Mouse (Mus musculus): ENCODE data around the gene Ndufaf3.

The Ndufaf3 gene

DNA sequence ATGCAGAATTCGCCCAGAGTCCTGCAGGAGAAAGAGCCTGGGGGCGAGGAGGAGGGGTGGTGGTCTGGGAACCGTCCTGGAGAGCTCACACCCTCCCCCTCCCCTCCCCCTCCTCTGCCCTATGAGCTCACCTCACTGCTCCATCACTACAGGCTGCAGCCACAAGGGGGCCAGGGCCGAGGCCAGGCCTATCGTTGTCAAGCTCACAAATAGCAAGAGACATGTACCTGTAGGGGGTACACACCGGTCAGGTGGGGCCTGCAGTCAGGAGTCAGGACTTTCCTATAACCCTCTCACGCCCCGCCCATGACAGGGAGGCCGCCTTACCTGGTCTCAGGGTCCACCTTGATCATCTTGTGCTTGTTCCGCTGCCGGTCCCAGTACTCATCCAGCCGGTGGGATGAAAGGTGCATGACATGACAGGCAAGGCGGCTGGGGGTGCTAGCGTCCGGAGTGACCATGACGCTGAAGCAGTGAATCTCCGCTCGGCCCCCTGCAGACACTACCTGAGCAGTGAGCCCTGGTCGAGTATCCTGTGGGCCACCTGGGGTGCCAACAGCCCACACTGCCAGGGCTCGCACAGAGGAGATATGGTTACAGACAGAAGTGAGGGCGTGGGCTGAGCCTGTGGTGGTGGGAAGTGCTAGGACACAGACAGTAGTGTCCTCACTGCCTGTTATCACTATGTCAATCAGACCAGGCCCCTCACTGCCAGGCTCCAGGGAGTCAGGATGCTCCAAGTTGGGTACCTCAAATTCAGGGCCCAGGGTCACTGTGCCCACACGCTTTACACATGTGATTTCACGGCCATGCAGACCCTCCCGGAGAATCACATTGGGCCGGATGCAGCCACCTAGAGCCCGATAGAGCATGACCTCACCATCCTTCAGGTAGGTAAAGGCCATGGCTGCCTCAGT, 6.8 kb upstream of the Ndufaf3 start:
- peak; percentile 58 to 79 for DNase-seq (ENCODE audit: low spot score in 2 of 2)

- DNase-seq (ENCODE audit: low spot score in 2 of 2): no peak
Observed at GRCm38 (mm10) chr9:108572321-108572720, 5.1 kb upstream of the Ndufaf3 start.

DNA sequence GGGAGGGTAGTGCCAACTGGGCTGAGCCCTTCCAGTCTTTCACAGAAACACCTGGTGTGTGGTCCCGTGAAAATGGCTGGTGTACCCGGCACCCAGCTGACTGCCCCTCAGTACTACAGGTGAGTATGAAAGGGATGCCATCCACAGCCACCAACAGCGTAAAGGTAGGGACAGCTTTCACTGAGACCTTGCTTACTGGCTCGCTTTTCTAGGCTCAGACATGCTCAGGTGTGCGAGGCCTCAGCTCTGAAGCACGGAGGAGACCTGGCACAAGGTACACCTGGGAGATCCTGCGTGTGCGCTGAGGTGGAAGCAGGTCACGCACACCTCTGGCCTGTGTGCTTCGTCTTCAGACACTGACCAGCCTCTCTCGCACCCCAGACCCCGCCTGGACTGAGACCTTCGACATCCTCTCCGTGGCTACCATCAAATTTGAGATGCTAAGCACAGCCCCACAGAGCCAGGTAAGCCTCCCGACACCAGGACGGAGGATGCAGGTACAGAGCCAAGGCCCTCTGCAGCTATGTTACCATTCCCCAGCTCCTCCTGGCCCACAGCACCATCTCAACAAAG, 4.3 kb upstream of the Ndufaf3 start:
- DNase-seq (ENCODE audit: low spot score in 2 of 2): no peak

DNA sequence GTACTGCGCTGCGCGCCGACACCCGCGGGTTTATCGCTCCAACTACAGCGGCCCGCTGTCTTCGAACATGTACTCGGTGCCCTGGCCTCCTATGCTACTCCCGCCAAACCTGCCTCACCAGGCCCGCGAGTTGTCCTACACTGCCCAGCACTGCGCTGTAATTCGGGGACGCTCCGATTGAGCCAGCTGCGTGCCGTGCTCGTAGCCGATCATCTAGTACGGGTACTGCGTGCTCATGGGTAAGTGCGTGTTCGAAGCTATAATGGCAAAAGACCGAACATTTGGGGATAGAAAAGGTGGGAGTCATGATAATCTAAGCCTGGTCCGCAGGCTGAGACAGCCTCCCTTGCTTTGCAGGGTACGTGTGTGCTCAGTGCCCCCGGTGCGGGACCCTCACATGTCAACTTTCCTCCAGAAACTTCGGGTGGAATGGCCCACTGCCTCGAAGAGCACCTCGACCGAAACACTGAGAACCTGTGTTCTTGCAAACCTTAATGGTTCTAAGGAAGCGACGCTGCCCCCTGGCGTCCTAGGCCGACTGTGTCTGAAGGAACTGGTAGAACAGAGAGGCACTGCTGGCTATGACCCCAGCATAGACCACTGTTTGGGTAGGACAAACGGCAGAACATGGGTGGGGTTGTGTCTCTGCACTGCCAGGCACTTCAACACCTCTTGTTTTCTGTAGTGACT, 3.1 kb upstream of the Ndufaf3 start:
- peak; percentile 62 to 86 for DNase-seq (ENCODE audit: low spot score in 2 of 2)

- peak; percentile 86 to 90 for DNase-seq (ENCODE audit: low spot score in 2 of 2)
Observed at GRCm38 (mm10) chr9:108569381-108570206, 2.4 kb upstream of the Ndufaf3 start, which contains the start of gene Dalrd3. Dalrd3 (plus strand) TSS chr9:108569886.

GRCm38 (mm10) chr9:108568511-108568921, 1.3 kb upstream of the Ndufaf3 start:
- DNase-seq (ENCODE audit: low spot score in 2 of 2): no peak

- no peak for DNase-seq (ENCODE audit: low spot score in 2 of 2)
Observed at GRCm38 (mm10) chr9:108567931-108568419, 741 bp upstream of the Ndufaf3 start.

GRCm38 (mm10) chr9:108565881-108566814, 1.1 kb downstream of the Ndufaf3 start:
- no peak for DNase-seq (ENCODE audit: low spot score in 2 of 2)

DNA sequence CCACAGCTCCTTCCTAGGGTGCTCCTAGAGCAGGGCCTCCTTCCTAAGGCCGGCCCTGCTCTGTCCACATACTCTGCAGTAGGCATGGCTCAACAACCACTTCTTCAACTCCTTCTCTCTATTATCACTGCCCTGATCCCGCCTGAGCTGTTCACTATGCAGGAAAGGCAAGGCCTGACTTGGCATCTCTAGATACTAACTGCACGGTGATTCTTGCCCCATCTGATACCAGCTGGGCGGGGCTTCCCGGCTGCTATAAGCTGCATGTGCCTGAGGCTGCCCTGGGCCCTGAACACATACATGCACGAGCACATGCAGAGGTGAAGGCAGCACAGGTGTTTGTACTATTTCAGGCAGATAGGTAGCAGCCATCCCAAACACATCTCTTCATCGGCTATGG, 3.1 kb downstream of the Ndufaf3 start:
- no peak for DNase-seq (ENCODE audit: low spot score in 2 of 2)

- no peak for DNase-seq (ENCODE audit: low spot score in 2 of 2)
Observed at GRCm38 (mm10) chr9:108563671-108564070, 3.6 kb downstream of the Ndufaf3 start.

- DNase-seq (ENCODE audit: low spot score in 2 of 2): peak; percentile 93
Observed at GRCm38 (mm10) chr9:108560227-108560841, 6.9 kb downstream of the Ndufaf3 start, which contains the start of gene Impdh2. Impdh2 (plus strand) TSS chr9:108560286.

GRCm38 (mm10) chr9:108559169-108559568, 8.1 kb downstream of the Ndufaf3 start:
- DNase-seq (ENCODE audit: low spot score in 2 of 2): no peak

DNA sequence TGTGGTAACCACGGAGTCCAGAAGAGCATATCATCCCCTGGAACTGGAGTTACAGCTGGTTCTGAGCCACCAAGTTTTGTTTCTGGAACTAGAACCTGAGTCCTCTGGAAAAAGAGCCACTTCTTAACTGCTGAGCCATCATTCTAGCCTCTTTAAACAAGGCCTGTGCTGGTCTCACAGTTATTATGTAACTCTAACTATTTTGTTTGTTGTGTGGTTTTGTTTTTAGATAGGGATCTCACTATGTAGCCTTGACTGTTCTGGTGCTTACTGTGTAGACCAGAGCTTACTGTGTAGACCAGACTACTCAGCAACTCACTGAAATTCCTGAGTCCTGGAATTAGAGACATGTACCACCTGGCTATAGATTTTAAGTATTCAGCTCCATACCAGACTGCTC, 20.4 kb downstream of the Ndufaf3 start:
- DNase-seq (ENCODE audit: low spot score in 2 of 2): no peak

DNA sequence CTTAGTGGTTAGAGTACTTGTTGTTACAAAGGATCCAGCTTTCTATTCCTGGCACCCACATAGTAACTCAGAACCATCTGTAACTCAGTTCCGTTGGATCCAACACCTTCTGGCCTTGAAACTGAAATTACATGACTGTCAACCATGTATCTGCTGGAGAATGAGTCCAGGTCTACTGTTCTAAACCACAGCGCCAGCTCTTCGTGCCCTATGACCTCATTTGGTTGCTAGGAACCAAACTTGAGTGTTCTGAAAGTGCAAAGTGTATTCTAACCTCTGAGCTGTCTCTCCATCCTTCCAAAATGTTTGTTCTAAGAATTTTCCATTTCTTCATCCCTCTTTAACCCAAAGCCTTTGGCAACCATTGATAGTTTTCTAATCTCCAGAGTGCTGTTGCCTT, 21.2 kb downstream of the Ndufaf3 start:
- DNase-seq (ENCODE audit: low spot score in 2 of 2): no peak

DNA sequence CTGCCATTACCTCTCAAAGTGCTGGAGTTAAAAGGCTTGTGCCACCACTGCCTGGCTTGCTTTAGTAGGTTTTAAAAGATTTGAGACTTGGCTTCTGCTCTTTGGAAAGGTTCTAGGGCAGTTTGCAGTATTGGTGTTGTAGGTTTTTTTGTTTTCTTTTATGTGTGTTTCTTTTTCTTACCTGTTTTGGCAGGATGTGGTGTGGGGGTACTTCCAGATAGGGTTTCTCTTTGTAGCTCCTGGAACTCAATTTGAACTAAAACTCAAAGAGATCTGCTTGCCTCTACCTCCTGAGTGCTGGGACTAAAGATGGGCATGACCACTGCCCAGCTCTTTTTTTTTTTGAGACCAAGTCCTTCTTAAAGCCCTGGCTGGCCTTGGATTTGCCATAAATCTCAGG, 26.4 kb downstream of the Ndufaf3 start:
- DNase-seq (ENCODE audit: low spot score in 2 of 2): no peak

DNA sequence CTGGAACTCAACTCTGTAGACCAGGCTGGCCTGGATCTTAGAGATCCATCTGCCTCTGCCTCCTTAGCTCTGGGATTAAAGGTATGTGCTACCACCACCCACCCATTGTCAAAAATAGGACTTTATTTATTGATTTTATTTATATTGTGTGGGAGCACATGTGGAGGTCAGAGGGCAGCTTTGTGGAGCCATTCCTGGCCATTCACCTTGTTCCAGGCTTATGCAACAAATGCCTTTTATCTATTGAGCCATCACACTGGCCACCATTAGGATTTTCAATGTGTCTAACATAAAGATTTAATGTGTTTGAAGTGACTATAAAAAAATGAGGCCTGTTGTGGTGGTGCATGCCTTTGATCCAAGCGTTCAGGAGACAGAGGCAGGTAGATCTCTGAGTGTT, 35.7 kb downstream of the Ndufaf3 start:
- no peak for DNase-seq (ENCODE audit: low spot score in 2 of 2)

GRCm38 (mm10) chr9:108530954-108531353, 36.3 kb downstream of the Ndufaf3 start:
- no peak for DNase-seq (ENCODE audit: low spot score in 2 of 2)

DNA sequence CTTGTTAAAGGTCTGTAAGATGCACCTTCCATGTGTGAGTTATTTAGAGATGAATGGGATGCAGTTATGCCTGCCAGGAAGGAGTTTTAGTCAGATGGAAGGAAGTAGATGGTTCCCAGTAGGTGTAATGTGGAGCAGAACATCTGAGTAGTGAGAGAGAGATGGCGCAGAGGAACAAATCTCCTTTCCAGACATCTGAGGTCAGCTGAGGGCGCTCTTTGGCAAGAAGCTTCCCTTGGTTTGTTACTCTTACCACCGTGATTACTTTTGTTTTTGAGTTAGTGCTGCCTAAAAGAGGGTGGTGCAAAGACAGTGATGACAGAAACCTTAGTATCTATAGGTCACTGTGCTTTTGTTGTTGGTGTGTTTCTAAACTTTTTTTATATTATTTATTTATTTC, 41.8 kb downstream of the Ndufaf3 start:
- no peak for DNase-seq (ENCODE audit: low spot score in 2 of 2)

GRCm38 (mm10) chr9:108523341-108523740, 43.9 kb downstream of the Ndufaf3 start:
- no peak for DNase-seq (ENCODE audit: low spot score in 2 of 2)

DNA sequence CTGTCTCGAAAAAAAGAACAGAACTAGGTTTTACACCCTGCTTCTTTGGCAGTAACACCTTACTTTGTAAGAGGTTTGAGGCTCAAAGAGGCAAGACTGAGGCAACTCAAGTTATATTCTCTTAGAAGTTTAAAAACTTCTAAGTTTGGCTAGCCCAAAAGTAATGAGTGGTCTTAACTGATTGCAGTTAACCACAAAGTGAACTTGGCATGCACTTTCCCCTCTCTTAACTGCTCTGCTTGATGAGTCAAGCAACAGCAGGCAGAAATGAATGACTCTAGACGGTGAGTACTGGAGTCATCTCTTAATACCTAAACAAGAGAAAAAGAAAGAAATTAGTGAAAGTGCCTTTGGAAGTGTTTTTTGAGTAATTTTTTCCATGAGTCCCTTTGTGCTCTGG, 45.6 kb downstream of the Ndufaf3 start:
- no peak for DNase-seq (ENCODE audit: low spot score in 2 of 2)

Data from urinary bladder, postnatal 4 days (tissue).